Mouse (Mus musculus) ovary, adult 18-20 months (tissue): Measurements from ENCODE around the gene Snx29.
"Not testable (repeated sequence)": the region's sequence is repeated elsewhere in the genome, so short reads cannot be mapped to it uniquely, and the experiment has no call there.

Source experiments
- DNase-seq: peaks from one replicate; pipeline ENCODE4 v3.0.0; 2022; ENCODE audit warnings: low spot score, mixed read lengths

Gene Snx29

DNA sequence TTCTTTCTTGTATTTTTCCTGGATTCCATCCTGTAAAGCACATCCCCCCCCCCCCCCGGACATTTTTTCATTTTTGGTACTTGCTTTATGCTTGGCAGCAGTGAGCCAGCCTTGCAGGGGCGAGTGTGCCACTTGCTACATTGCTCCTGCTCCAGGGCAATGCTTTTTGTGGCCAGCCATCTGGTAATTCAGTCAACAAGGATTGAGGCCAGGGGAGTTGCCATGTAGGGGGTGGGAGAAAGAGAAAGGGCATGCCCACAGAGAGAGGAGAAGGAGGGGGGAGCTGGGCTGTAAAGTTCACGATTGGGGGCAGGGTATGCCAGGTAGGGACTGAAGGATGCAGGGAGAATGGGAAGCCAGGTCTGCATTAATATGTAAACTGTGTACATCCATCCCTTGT is 210.7 kb downstream of the Snx29 start:
- no peak for DNase-seq

DNA sequence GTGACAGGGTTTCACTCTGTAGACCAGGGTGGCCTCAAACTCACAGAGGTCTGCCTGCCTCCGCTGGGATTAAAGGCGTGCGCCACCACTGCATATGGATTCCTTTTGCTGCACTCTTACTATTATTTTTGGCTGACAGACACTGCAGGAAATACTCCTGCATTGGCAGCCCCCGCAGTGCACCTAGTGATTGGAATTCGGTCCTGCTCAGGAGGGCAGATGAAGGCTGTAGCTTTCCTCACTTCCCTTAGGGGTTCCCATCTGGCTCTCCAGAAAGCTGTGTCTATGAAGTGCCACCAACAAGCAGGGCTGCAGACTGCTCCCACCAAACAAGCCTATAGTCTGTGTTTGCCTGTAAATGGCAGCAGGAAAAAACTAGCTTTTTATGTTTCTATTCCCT is 215.0 kb downstream of the Snx29 start:
- DNase-seq: no peak

DNA sequence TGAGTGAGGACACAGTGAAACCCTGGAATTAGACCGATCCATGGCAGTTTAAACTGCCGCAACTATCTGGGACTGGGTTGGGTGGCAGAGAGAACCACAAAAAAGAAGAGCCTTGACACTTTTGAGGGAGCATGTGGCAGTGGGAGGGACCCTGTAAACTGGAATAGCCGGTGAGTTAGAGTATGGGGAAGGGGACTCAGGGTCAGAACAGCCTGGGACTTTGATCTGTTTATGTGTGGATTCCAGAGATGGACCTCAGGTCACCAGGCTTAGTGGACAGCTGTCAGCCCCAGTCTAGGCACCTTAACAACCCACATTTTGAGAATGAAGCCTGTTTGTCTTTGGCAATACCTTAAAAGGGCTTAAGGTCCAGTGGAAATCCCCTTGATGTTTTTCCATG is 215.5 kb downstream of the Snx29 start:
- DNase-seq: no peak

DNA sequence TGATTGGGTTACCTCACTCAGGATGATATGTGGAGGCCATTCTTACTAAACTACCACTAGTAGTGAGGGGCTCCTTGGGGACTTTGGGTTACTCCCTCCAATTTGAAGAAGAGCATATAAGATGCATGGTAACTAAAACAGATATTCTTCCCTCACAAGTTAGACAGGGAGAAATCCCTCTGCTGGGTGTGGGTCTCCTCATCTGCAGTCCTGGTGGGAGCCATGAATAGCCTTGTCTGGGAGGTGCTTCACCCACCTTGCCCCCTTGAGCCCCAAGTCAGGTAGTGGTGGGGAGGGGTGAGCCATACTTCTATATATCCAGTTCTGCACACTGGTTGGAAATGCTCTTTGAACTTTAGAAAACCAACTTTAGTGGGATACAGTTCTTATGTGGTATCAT is 218.3 kb downstream of the Snx29 start:
- no peak for DNase-seq

DNA sequence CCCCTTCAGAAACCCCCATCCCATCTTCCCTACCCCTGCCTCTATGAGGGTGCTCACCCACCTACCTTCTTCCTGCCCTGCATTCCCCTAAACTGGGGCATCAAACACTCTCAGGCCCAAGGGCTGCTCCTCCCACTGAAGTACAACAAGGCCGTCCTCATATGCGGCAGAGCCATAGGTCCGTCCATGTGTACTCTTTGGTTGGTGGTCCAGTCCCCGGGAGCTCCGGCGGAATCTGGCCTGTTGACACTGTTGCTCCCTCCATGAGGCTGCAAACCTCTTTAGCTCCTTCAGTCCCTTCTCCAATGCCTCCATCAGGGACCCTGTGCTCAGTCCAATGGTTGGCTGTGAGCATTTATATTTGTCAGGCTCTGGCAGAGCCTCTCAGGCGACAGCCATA is 219.1 kb downstream of the Snx29 start:
- no peak for DNase-seq

DNA sequence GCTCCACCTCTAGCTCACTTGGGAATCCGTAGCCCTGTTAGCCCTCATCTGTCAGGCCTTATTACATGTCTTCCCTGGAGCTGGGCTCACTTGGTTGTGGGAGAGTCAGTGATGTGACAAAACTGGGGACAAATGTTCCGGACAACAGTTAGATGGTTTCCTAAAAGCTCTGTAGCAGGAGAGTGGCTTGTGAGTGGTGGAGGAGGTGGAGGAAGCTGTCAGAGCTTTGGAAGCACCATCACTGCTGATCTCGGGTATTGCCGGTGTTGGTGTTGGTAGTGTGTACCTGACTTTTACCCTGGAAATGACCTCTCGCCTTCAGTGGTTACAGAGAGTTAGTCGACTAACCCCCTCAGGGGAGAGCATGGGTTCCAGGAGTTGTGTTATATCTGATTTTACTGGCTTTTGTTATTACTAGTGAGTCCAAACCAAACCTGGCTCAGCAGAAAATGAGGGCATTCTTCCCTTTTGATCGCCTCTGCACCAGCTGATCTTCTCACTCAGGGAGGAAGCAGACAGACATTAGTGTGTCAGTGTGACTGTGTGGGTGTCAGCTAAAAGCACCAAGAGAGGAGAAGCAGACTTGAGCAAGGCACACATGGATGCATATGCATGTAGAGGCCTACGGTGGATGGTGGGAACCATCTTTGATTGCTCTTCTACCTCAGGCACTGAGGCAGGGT is 227.5 kb downstream of the Snx29 start:
- DNase-seq: no peak

DNA sequence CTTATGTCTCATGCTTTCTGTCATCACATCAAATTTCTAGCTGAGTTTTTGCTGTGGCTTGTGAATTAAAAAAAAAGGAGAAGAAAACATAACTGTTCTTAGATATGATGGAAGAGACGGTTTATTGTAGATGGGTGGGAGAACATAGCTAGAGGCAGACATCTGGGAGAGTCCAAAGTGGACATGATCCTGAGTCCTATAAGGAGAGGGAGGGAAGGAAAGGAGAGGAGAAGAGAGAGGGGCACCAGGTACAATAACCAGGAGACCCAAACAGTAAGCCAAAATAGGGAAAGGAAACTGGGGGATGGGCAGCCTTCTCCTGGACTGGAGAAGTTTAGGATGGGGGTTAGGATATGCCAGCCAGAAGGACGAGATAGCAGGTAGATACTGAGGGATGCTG is 239.0 kb downstream of the Snx29 start:
- no peak for DNase-seq

DNA sequence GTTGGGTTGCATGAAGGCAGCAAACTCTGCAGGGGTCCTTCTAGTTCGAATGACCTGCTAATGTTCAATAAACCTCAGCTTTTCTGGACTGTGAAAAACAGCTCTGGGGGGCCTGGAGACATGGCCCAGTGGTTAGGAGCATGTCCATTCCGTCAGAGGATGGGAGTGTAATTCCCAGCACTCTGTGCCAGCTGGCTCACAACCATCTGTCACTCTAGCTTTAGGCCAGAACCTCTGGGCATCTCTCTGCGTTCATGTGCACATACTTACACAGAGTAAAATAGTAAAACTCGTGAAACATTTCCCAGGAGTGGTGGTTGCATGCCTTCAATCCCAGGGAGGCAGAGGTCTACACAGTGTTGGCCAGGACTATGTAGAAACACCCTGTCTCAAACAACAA is 241.1 kb downstream of the Snx29 start:
- DNase-seq: no peak

DNA sequence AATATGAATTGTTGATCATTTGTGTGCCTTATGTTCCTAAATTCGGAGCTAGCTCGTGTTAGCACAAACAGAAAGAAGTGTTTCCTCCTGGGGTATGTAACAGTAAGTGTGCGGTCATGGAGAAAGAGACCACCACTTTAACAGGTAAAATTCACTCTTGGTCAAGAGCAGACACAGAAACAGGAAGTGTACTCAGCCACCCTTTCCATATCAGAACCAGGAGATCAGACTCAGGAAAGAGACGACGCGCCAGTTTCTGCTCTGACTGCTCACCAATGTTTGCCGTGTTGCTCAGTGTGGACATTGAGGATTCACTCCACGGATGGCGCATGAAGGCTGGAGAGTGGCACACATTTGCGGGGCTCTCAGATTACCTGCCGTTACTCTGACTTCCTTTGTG is 242.4 kb downstream of the Snx29 start:
- no peak for DNase-seq

DNA sequence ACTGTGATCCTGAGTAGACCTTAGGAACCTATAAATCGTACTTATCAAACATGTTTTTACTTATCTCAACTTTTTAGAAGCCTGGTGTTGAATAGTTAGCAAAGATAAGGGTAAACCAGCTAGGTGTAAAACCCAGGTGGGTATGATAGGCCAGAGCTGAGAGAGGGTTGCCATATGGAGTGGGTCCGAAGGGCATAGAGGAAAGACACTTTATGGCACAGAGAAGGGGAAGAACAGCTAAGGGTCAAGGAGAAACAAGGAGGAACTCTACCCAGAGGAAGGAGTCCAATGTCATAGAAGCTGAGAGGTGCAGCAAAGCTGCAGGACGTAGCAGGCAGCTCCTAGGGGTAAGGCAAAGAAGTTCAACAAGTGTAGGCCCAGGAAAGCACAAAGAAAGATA is 244.9 kb downstream of the Snx29 start:
- no peak for DNase-seq

DNA sequence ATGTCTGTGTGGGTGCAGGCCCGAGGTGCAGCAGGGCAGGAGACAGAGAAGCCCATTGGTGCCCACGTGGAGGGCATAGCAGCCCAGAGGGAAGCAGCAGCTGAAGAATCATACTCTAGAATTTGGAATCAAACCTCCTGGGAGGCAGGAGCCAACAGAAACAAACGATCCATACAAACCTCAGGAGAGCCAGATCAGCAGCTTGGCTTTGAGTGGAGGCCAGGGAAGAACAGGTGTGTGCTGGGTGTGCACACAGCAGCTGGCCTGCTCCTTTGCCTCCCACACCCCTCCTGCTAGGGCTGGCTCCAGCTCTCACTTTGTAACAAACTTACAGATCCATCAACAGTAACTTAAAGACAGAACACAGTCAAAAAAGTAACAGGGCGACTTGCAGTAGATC is 245.4 kb downstream of the Snx29 start:
- DNase-seq: no peak

DNA sequence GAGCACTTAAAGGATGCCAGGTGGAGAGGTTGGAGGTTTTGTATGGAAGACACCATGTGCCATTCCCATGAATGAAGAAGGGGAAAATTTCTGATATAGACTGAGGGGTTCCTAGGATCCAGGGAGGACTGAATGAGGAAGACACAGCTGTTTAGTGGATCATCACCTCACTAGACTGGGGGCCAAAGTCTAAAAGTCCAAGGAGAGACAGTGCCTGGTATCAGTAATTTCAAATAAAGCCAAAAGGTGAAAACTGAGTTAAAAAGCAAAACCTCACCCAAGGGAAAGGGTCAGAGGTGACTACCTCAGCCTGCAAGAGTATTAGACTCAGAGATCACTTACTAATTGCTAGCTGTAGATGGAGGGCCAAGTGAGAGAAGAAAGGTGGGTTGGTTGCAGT is 245.9 kb downstream of the Snx29 start:
- DNase-seq: no peak

DNA sequence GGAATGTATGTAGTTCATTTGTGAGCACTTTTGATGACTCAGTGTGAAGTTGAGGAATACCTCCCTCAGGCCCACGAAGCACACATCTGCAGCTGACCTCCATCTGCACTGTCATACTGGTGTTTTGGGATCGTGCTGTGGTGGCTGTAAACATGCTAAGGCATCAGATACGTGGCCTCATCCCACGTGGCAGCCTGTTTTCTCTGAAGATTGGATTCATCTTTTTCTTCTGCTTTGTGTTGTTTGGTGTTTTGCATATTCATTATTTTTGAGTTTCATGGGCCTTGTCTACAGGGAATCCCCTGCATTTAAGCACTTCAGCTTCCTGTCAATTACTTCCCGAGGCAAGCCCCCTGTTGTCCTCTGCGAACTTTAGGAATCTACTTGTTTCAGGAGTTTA is 246.4 kb downstream of the Snx29 start:
- no peak for DNase-seq

DNA sequence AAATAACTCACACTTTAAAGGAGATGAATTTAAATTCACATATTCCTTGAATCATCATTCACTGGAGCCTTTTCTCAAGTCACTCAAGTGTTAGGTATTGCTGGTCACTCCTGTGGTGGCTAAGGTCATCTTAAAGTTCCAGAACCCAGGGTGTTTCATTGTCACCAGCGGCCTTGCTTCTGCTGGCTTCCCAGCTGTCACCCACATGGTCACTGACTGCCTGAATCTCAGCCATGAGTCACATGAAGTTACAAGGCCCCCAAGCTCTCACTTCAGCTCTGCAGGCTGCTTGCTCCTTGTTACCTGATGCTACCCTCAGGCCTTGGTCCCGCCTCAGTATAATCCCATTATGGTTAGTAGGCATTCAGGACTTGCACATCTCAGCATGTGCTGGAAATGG is 247.4 kb downstream of the Snx29 start:
- DNase-seq: no peak

DNA sequence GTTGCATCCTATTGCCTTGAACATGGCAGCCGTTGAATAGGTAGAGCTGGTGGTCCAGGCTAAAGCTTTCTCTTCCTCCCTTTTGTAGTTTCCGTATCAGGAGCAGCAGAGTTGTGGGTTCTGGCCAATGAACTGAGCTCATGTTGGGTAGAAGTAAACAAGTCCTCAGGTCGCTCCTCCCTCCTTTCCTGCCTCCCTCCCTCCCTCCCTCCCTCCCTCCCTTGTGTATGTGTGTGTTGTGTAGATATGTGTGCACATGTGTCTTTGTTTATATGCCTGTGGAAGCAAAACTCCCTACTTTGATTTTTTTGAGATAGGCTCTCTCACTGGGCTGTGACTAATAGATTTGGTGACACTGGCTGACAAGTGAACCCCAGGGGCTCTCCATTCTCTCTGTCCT is 251.8 kb downstream of the Snx29 start:
- no peak for DNase-seq

DNA sequence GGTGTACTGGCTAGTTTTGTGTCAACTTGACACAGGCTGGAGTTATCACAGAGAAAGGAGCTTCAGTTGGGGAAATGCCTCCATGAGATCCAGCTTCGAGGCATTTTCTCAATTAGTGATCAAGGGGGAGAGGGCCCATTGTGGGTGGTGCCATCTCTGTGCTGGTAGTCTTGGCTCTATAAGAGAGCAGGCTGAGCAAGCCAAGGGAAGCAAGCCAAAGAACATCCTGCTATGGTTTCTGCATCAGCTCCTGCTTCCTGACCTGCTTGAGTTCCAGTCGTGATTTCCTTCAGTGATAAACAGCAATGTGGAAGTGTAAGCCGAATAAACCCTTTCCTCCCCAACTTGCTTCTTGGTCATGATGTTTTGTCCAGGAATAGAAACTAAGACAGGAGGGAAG is 253.0 kb downstream of the Snx29 start:
- not testable (repeated sequence) for DNase-seq

DNA sequence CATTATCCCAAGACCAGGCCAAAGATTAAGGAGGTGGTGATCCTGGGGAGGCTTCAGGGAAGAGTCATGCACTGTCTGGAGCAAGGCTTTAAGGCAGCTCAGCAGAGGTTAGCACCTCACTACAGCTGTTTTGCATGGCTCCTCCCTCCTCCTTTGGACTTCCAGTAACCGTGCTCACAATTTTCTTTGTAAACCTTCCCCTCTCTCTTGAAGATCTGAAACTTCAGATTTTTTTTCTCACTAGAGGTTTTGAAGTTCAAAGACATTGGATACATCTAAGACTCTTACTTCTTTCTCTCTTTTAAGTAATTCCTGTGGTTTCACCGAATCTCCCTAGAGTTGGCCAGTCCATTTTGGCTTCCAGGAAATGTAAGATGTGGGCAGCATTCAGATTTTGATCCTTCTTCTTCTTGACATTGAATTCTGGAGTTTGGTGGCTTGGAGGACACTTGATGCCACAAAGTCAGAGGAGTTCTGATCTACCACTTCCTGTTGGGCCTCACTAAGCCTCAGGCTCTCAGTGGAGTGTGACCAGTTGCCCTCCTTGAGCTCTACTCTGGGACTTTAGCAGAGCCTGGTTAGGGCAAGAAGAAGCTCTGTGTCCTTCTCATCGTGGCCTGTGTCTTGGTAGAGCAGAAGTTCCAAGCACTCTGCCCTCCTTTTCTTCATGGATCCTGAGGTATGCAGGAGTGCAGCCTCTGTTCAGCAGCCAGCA is 255.0 kb downstream of the Snx29 start:
- DNase-seq: no peak

DNA sequence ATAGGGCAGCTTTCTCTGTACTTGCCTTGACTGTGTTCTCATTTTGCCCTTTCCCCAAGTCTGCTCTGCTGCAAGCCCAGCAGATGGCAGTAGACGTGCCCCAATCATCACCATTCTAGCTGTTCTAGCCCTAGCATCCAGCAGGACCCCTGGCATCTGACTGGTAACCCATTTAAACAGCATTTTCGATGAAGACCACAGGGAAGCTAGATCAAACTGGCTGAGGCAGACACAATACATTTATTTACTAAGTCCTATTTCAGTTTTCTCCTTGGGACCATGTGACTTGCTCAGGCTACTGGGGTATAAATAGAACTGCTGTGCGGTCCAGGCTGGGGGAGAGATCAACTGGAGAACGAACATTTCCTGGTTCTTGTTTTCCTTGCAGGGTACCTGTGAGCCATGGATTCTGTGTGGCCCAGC is 257.0 kb downstream of the Snx29 start:
- DNase-seq: no peak

DNA sequence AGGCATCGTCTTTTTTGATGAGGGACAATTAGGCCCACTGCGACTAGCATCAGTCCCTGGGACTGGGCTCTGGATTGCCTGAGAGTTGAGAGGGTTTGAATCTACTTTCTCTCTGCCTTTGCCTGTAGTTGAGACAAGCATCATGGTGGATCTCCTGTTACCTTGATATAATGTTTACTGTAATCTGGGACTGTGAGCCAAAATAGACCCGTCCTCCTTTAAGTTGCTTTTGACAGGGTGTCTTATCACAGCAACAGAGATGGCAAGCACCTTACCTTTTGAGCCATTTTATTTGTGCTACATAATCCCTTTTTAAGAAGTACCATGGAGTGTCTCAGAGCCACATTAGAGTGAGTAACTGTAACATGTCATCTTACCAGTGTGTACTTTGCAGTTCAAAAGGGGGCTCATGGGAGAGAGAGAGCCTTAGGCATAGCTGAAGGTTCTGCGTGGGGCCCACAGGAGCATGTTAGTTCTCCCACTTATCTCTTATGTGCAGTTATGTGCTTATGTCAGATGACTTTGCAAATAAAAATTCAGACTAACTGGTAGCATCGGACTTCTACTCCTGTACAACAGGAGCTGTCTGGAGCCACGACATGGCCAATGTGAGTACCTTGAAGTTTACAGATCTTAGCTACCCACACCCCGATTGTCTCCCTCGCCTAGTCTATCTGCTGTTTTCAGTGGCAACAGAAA is 261.4 kb downstream of the Snx29 start:
- DNase-seq: no peak

DNA sequence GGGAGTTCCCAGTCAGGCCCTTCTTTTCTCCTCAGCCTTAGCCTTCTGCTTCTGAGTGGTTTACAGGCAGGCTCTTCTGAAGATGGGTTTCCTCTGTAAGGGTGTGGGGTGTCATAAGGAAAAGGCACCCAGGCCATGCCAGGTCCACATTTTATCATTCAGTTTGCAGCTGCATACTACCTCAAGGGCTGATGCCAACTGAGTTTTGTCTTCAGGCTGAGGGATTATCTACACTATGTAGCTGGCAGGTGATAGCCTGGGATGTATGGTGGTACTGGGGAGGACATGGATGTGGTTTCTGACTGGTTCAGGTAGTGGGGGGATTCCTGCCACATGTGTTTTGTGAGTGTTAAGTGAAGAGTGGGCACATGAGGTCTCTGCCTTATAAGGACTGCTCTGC is 266.0 kb downstream of the Snx29 start:
- no peak for DNase-seq

DNA sequence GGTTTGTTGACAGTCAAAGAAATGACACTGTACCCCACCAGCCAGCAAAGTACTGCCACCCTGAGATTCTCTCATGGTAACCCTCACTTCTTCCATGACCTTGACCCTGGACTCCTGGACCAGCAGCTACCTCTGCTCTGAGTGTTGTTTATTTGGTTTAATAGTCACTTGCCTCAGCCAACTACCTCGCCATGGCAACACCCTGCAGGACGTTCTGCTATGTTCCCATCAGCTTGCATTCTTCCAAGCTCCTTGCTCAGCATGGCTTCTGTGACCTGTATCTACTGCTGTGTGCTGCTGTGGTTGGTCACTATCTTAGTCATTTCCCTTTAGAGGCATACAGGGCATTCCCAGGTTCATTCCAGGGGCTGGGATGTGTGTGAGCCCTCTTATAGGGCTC is 266.6 kb downstream of the Snx29 start:
- DNase-seq: no peak

DNA sequence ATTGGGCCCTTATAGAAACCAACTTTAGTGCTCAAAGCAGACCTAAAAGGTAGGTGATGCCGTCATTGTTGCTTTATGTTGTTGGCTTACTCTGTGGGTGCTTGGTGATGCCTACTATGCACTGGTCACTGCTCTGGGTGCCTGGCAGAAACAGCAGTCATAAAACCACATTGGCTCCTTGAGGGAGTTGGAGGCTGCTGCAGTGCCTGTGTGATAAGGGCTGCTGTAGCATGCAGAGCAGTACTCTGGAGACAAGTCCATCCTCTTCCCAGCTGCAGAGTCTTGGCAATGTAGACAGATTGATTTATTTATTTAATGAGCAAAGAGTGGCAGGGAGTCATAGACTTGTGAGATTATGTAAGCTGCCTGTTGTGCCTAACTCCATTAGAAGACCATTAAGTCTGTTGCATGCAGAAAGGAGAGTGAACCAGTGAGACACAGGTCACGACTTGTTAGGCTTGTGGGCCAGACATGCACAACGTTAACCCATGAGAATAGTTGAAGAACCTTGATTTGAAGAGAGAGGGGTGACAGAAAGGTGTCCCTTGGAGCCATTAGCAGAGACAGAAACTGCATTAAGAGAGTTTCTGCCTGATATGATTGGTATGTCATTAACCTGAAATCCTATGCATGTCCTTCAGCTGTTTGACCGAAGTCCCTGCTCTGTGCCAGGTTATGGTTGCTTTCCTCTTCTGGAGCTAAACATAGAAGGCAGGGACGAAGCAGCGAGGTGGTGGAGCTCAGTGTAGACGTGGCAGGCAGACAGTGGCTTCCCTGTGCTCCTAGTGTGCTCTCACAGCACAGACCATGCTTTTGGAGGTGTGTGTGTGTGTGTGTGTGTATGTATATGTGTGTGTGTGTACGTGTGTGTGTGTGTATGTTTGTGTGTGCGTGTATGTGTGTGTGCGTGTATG is 267.3 kb downstream of the Snx29 start:
- no peak for DNase-seq
